Mouse (Mus musculus) bone marrow, adult 2 months (tissue): ENCODE measurements at regions not wholly inside any gene's neighbourhood (a gene's known extent, or its start where the extent isn't known, plus 50 kb on each side); places are given as distances from the start of the nearest gene placed in this dataset.

Source experiments
- CTCF ChIP-seq: fragments of 200-500 bp; IDR thresholded peaks from 2 replicates; pipeline ENCODE4 v1.5.1; 2011; ENCODE audit warnings: low read length, control low read depth; ENCODE audit not compliant: control insufficient read depth, insufficient read depth
- POLR2A ChIP-seq: fragments of 200-500 bp; IDR thresholded peaks from 2 replicates; pipeline ENCODE4 v1.6.1; 2011; ENCODE audit warnings: low read depth, mild to moderate bottlenecking, control low read depth, low read length, borderline replicate concordance; ENCODE audit not compliant: control insufficient read depth

GRCm38 (mm10) chr10:67804637-67805036, 107.8 kb downstream of the Zfp365 start:
- no peak for TF ChIP-seq CTCF
- no peak for TF ChIP-seq POLR2A
